Mouse (Mus musculus) lung, embryonic 16.5 days (tissue): Measurements from ENCODE around the gene Lman2. TPM values are rescaled to one million over a fixed set of nuclear protein-coding genes. Genes with fewer than 3 reads are reported as not detected.

ENCODE experiments used
- ATAC-seq: fragments of 200-750 bp; cut with Nextera tagmentation; 2 replicates; pipeline ENCODE4 v1.8.0; 2017; ENCODE audit warnings: low read depth, mild to moderate bottlenecking, moderate library complexity
- H3K27ac ChIP-seq: fragments of 300-500 bp; sonication (generic); 2 replicates; pipeline ENCODE4 v1.5.1; 2014; ENCODE audit warnings: mild to moderate bottlenecking, control low read depth, low read length
- H3K27me3 ChIP-seq: fragments of 300-500 bp; sonication (generic); 2 replicates; pipeline ENCODE4 v1.6.1; 2014; ENCODE audit warnings: low read depth, low read length, mixed read lengths; ENCODE audit not compliant: control insufficient read depth, insufficient read depth
- H3K36me3 ChIP-seq: fragments of 300-500 bp; sonication (generic); 2 replicates; pipeline ENCODE4 v1.6.1; 2014; ENCODE audit warnings: low read length; ENCODE audit not compliant: control insufficient read depth, insufficient read depth
- H3K4me1 ChIP-seq: fragments of 300-500 bp; sonication (generic); replicated peaks from 2 replicates; pipeline ENCODE4 v1.6.1; 2014; ENCODE audit warnings: low read length, mixed read lengths; ENCODE audit not compliant: control insufficient read depth, insufficient read depth
- H3K4me2 ChIP-seq: fragments of 300-500 bp; sonication (generic); 2 replicates; pipeline ENCODE4 v1.6.1; 2014; ENCODE audit warnings: low read depth, low read length, control low read depth
- H3K4me3 ChIP-seq: fragments of 300-500 bp; sonication (generic); 2 replicates; pipeline ENCODE4 v1.5.1; 2014; ENCODE audit warnings: mild to moderate bottlenecking, low read length, control low read depth
- H3K9ac ChIP-seq: fragments of 300-500 bp; sonication (generic); 2 replicates; pipeline ENCODE4 v1.6.1; 2014; ENCODE audit warnings: low read length, control low read depth
- H3K9me3 ChIP-seq: fragments of 300-500 bp; sonication (generic); 2 replicates; pipeline ENCODE4 v1.6.1; 2016; ENCODE audit warnings: low read length; ENCODE audit not compliant: control insufficient read depth
- WGBS: fragments of 180-500 bp; shearing (Covaris S2); extraction: QIAGEN DNeasy Blood & Tissue Kit; methylation state at CpG from one replicate; pipeline ENCODE4 v1.1.7; 2014; 5-methylcytosine and 5-hydroxymethylcytosine counted together
- polyA plus RNA-seq: library from polyadenylated mRNA; unstranded; fragments of >200 nt; fragmentation: Nextera tagmentation; extraction: Ambion mirVana; gene quantifications from 2 replicates; pipeline ENCODE4 v1.2.1, GENCODE M21; 2015

Lman2 gene
- polyA plus RNA-seq, 1 experiment from 2014 or later = 101 TPM

DNA sequence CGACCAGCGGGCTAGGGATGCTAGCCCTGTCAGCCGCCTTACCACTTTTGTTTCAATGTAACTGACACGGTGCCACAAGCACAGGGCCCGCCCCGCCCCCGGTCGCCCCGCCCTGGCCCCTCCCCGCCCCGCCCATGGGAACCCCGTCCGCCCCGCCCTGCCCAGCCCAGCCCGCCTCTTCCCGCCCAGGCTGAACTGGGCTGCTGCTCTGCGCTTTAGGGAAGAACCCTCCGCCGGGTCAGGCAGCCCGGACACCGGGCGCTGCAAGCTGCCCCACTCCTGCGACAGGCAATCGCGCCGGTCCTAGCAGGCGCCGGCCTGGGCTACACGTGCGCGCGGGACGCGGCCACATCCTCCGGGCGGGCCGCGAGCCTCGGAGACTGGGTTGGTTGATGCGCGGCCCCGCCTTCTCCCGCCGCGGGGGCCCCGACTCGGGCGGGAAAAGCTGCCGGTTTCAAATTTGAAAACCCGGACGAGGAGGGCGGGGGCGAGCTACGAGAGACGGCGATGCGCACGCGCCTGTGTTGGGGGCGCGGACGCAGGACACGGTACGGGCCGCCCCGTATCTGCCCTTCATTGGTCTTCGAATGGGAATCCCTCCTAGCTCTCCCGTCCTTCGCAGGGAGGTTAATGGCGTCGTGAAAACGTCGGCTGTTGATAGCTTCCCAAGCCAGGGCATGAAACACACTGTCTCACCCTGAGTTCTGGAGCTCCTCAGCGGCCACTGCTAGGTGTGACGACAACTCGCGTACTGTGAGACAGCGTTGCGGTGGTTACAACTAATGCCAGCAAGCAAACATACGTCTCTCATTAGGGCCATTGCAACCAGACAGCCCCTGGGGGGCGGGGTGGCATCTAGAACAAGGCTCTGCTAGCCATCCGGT, 32.7 kb downstream of the Lman2 start, which contains the start of gene Mxd3:
Gene Mxd3 (minus strand): TSS at position 141 of the 884 bp plus-strand sequence.
- peaks cover 11% of the 10 kb centered on the region for H3K36me3 ChIP-seq
- WGBS = under 1% methylated on average over 71 of the region's 82 CpGs
- H3K9me3 ChIP-seq = no peaks in the 10 kb centered on the region
- no peaks in the 10 kb centered on the region for H3K27me3 ChIP-seq
- H3K4me3 ChIP-seq = peak within 1 kb of the TSS; percentile 66
- peak; percentile 90 for ATAC-seq
- H3K4me1 ChIP-seq = peaks cover 32% of the 10 kb centered on the region
- H3K9ac ChIP-seq = peak within 1 kb of the TSS; percentile 76
- H3K4me2 ChIP-seq = peak within 1 kb of the TSS; percentile 74
- H3K27ac ChIP-seq = peak within 1 kb of the TSS; percentile 91

DNA sequence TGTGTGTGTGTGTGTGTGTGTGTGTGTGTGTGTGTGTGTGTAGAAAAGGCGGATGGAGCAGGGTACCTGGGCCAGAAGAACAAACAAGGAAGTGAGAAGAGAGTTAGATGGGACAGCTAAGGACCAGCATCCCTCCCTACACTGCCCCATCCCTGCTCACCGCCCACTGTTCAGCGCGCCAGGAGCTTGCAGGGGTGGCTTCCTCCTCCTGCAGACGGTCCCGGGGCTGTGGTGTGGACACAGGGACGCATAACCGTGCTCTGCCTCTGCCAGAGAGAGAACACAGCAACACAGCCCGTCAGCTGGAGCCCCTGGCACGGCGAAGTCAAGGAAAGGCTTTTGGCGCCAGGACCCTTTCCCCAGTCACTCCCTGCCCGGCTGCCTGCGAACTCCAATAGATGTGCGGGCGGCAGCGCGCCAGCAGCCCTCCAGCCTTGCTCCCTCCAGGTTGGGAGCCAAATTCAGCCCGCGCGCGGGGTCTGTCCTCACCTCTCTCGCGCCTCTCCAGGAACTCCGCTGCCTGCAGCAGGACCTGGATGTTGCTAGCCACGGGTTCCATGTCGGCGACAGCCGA, 33.4 kb downstream of the Lman2 start:
- under 1% methylated on average over 28 of the region's 29 CpGs for WGBS
- Histone ChIP-seq H3K27me3 (no peaks in the 10 kb centered on the region), H3K4me3 (peak overlapping the region; percentile 66), H3K9me3 (no peaks in the 10 kb centered on the region), H3K36me3 (peaks cover 11% of the 10 kb centered on the region), H3K4me1 (peaks cover 32% of the 10 kb centered on the region), H3K27ac (peak overlapping the region; percentile 80), H3K9ac (peak overlapping the region; percentile 76), H3K4me2 (peak overlapping the region; percentile 74)
- ATAC-seq = peak; percentile 29

- peak overlapping the region; percentile 74 for H3K4me2 ChIP-seq
- peak overlapping the region; percentile 66 for H3K4me3 ChIP-seq
- H3K27ac ChIP-seq = no peak overlapping the region
- peaks cover 15% of the 10 kb centered on the region for H3K36me3 ChIP-seq
- peak overlapping the region; percentile 76 for H3K9ac ChIP-seq
- no peak for ATAC-seq
- H3K4me1 ChIP-seq = peaks cover 37% of the 10 kb centered on the region
- no peaks in the 10 kb centered on the region for H3K9me3 ChIP-seq
- no peaks in the 10 kb centered on the region for H3K27me3 ChIP-seq
- WGBS = 79% methylated on average over 4 of the region's 4 CpGs
Observed at GRCm38 (mm10) chr13:55328641-55329040, 33.9 kb downstream of the Lman2 start.

DNA sequence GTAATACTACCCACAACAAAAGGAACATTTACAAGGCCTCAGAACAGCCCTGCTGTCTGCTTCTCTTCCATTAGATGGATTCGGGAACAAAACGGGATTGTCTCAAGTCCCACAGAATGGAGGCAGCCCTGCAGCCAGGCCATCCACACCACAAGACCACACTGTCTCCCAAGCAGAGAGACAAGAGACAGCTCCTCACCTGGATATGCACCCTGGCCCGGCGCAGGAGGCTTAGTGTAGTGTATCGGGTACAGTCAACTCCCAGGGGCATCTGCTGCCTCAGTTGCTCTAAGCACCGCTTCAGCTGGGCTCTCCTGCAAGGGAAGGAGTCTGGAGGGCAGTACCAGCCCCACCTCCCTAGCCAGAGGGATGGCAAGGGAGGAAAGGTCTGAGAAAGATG, 34.4 kb downstream of the Lman2 start:
- Histone ChIP-seq H3K4me3 (peak overlapping the region; percentile 66), H3K27ac (no peak overlapping the region), H3K9ac (peak overlapping the region; percentile 76), H3K4me1 (peaks cover 41% of the 10 kb centered on the region), H3K9me3 (no peaks in the 10 kb centered on the region), H3K27me3 (no peaks in the 10 kb centered on the region), H3K36me3 (peaks cover 15% of the 10 kb centered on the region), H3K4me2 (peak overlapping the region; percentile 74)
- 85% methylated on average over 6 of the region's 6 CpGs for WGBS
- no peak for ATAC-seq

DNA sequence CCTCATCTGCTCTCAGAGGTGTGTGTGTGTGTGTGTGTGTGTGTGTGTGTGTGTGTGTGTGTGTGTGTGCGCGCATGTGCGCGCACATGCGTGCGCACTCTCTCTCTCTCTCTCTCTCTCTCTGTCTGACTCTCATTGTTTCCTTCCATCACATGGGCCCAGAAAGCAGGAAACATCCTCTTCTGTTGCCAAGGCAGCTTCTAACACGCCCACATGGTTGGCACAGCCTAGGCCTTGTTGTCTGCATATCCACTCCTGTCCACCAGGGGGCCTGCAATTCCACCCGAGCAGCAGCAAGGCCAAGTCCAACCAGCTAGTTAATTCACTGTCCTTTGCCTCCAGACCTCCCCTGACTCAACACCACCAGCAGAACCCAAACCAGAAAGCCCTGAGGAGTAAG, 35.0 kb downstream of the Lman2 start:
- Histone ChIP-seq H3K4me1 (peaks cover 46% of the 10 kb centered on the region), H3K36me3 (peaks cover 15% of the 10 kb centered on the region), H3K27me3 (no peaks in the 10 kb centered on the region), H3K4me2 (peak overlapping the region; percentile 74; the same call in 1 of the 2 replicates), H3K9ac (peak overlapping the region; percentile 45; the same call in 1 of the 2 replicates), H3K4me3 (peak overlapping the region; percentile 66), H3K27ac (no peak overlapping the region), H3K9me3 (no peaks in the 10 kb centered on the region)
- peak; percentile 19; the same call in 1 of the 2 replicates for ATAC-seq
- WGBS = 35% methylated on average over 8 of the region's 8 CpGs

- H3K4me2 ChIP-seq = no peak overlapping the region
- H3K36me3 ChIP-seq = peaks cover 15% of the 10 kb centered on the region
- no peak overlapping the region for H3K9ac ChIP-seq
- no peaks in the 10 kb centered on the region for H3K27me3 ChIP-seq
- WGBS = 37% methylated on average over 4 of the region's 4 CpGs
- H3K27ac ChIP-seq = peak overlapping the region; percentile 23; the same call in 1 of the 2 replicates
- ATAC-seq = no peak
- H3K4me1 ChIP-seq = peaks cover 46% of the 10 kb centered on the region
- H3K9me3 ChIP-seq = no peaks in the 10 kb centered on the region
- H3K4me3 ChIP-seq = no peak overlapping the region
Observed at GRCm38 (mm10) chr13:55327169-55327568, 35.4 kb downstream of the Lman2 start.

GRCm38 (mm10) chr13:55325596-55325995, 37.0 kb downstream of the Lman2 start:
- ATAC-seq = no peak
- no peak overlapping the region for H3K4me2 ChIP-seq
- H3K27me3 ChIP-seq = no peaks in the 10 kb centered on the region
- H3K9me3 ChIP-seq = no peaks in the 10 kb centered on the region
- H3K9ac ChIP-seq = no peak overlapping the region
- peaks cover 46% of the 10 kb centered on the region for H3K4me1 ChIP-seq
- no peak overlapping the region for H3K27ac ChIP-seq
- H3K4me3 ChIP-seq = no peak overlapping the region
- peaks cover 15% of the 10 kb centered on the region for H3K36me3 ChIP-seq
- 72% methylated on average over 11 of the region's 11 CpGs for WGBS

- ATAC-seq = peak; percentile 29; the same call in 1 of the 2 replicates
- H3K4me3 ChIP-seq = peak overlapping the region; percentile 88
- peaks cover 15% of the 10 kb centered on the region for H3K36me3 ChIP-seq
- under 1% methylated on average over 31 of the region's 31 CpGs for WGBS
- H3K27ac ChIP-seq = peak overlapping the region; percentile 82
- no peaks in the 10 kb centered on the region for H3K9me3 ChIP-seq
- H3K27me3 ChIP-seq = no peaks in the 10 kb centered on the region
- H3K9ac ChIP-seq = peak overlapping the region; percentile 98
- H3K4me2 ChIP-seq = peak overlapping the region; percentile 61
- H3K4me1 ChIP-seq = peaks cover 26% of the 10 kb centered on the region
Observed at GRCm38 (mm10) chr13:55322130-55322825, 40.3 kb downstream of the Lman2 start.
